Mouse (Mus musculus) heart, embryonic 14.5 days (tissue): ENCODE measurements around the gene Senp1. TPM values are rescaled to one million over a fixed set of nuclear protein-coding genes. Genes with fewer than 3 reads are reported as not detected.

ENCODE experiments used
- ATAC-seq: fragments of 200-750 bp; cut with Nextera tagmentation; 2 replicates; pipeline ENCODE4 v1.8.0; 2017; ENCODE audit warnings: low read depth, moderate TSS enrichment; ENCODE audit not compliant: insufficient number of reproducible peaks, insufficient read depth, low FRiP score
- H3K27ac ChIP-seq, 2 experiments: fragments of 200-500 bp in 1 of 2; fragments of 300-500 bp in 1 of 2; sonication (generic) in 1 of 2; replicated peaks in 1 of 2; 2 replicates each; pipeline ENCODE4 v1.5.1; 2012 to 2014; ENCODE audit warnings: low read depth in 2 of 2, low read length in 2 of 2, control low read depth in 1 of 2, mild to moderate bottlenecking in 1 of 2, mixed read lengths in 1 of 2; ENCODE audit not compliant: control insufficient read depth in 1 of 2, insufficient read depth in 1 of 2
- H3K27me3 ChIP-seq: fragments of 300-500 bp; sonication (generic); 2 replicates; pipeline ENCODE4 v1.6.1; 2014; ENCODE audit warnings: mild to moderate bottlenecking, low read length, control low read depth; ENCODE audit not compliant: control insufficient read depth, insufficient read depth
- H3K36me3 ChIP-seq: fragments of 300-500 bp; sonication (generic); 2 replicates; pipeline ENCODE4 v1.6.1; 2014; ENCODE audit warnings: mild to moderate bottlenecking, control low read depth, low read length, mixed read lengths; ENCODE audit not compliant: control insufficient read depth, insufficient read depth
- H3K4me1 ChIP-seq, 2 experiments: fragments of 200-500 bp in 1 of 2; fragments of 300-500 bp in 1 of 2; sonication (generic) in 1 of 2; 2 replicates each; pipeline ENCODE4 v1.6.1; 2012 to 2014; ENCODE audit warnings: low read length in 2 of 2, control low read depth in 1 of 2, mixed read lengths in 1 of 2; ENCODE audit not compliant: control insufficient read depth in 2 of 2, insufficient read depth in 2 of 2
- H3K4me2 ChIP-seq: fragments of 300-500 bp; sonication (generic); 2 replicates; pipeline ENCODE4 v1.6.1; 2014; ENCODE audit warnings: mild to moderate bottlenecking, low read length
- H3K4me3 ChIP-seq, 2 experiments: fragments of 200-500 bp in 1 of 2; fragments of 300-500 bp in 1 of 2; sonication (generic) in 1 of 2; 2 replicates each; pipeline ENCODE4 v1.5.1; 2012 to 2014; ENCODE audit warnings: low read length in 2 of 2, mild to moderate bottlenecking in 2 of 2, control low read depth in 1 of 2, low read depth in 1 of 2, moderate library complexity in 1 of 2; ENCODE audit not compliant: control insufficient read depth in 1 of 2, insufficient read depth in 1 of 2
- H3K9ac ChIP-seq: fragments of 300-500 bp; sonication (generic); 2 replicates; pipeline ENCODE4 v1.6.1; 2014; ENCODE audit warnings: mild to moderate bottlenecking, low read length
- H3K9me3 ChIP-seq: fragments of 300-500 bp; sonication (generic); 2 replicates; pipeline ENCODE4 v1.6.1; 2016; ENCODE audit warnings: low read length, control low read depth; ENCODE audit not compliant: control insufficient read depth
- WGBS: fragments of 180-500 bp; shearing (Covaris S2); extraction: QIAGEN DNeasy Blood & Tissue Kit; methylation state at CpG from one replicate; pipeline ENCODE4 v1.1.7; 2014; 5-methylcytosine and 5-hydroxymethylcytosine counted together
- polyA plus RNA-seq: library from polyadenylated mRNA; unstranded; fragments of >200 nt; fragmentation: Nextera tagmentation; extraction: Ambion mirVana; gene quantifications from 2 replicates; pipeline ENCODE4 v1.2.1, GENCODE M21; 2014

Gene Senp1
- polyA plus RNA-seq, 1 experiment from 2014 or later, result 22.7 TPM

DNA sequence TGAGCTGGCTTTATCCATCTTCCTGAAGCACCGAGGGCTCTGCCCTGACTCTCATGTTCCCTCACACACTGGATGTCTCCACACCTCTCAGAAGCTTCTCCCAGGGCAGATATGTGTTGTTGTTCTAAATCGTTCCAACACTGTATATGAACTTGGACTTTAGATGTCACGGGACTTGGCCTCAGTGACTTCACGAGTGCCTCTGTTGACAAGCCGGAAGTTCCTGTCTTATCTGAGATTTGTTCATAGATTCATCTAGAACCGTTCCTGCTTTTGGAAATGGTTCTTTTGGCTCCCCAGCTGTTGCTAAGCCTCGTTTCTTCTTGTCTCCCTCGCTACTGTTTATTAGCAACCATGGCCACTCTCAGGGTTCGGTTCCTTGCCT lies 22.2 kb upstream of the Senp1 start:
- Histone ChIP-seq H3K4me3 (no peak overlapping the region), H3K36me3 (peaks cover 66% of the 10 kb centered on the region), H3K27me3 (no peaks in the 10 kb centered on the region), H3K27ac (no peak overlapping the region), H3K9ac (no peak overlapping the region), H3K4me2 (no peak overlapping the region), H3K9me3 (no peaks in the 10 kb centered on the region), H3K4me1 (peaks cover 5 to 31% of the 10 kb centered on the region in 2 experiments; a peak in 3 of 4 replicates)
- ATAC-seq, result no peak
- WGBS, result 73% methylated on average over 9 of the region's 9 CpGs

DNA sequence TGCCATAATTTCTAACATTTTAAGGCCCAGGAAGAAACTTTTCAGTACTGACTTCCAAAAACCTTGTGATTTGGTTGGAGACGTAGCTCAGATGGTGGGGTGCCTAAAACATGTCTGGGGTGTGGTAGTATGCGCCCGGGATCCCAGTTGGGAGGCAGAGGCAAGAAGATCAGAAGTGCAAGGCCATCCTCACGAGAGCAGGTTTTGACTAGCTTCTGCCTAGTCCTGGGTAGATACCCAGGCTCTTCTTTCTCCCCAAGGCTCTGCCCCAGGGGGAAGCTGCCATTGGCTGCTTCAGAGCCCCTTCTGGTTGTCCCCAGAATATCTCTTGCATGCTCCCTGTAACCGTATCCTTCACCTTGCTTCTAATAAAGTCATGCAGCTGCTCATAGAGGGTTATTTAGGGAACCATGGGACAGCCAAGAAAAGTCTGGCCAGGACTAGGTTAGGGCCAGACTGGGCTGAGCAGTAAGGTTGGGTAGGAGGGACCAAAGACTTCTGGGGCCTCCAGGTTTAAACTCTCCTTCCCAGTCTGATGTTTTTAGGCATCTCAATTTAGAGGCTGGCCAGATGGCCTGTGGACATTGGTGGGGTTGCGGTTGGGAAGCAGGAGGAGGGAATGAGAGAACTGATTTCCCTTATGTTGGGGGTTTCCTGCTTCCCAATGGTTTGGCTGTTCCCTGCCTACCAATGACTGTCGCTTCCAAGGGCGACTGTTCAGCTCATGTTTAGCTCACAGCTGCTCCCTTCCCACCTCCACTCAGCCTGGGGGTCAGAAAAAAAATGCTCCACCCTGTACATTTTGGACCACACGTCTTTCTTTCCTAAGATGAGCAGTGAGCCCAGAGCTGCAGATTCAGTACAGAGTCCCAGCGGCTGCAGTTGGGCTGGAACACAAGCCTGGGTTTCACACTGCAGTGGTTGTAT lies 21.6 kb upstream of the Senp1 start:
- H3K36me3 ChIP-seq, result peaks cover 60% of the 10 kb centered on the region
- no peak overlapping the region for H3K4me2 ChIP-seq
- 79% methylated on average over 10 of the region's 10 CpGs for WGBS
- H3K27me3 ChIP-seq, result no peaks in the 10 kb centered on the region
- H3K9me3 ChIP-seq, result no peaks in the 10 kb centered on the region
- H3K27ac ChIP-seq, result peak overlapping the region in 1 of 2 experiments; percentile 24; a peak in 1 of 4 replicates
- H3K9ac ChIP-seq, result no peak overlapping the region
- no peak overlapping the region for H3K4me3 ChIP-seq
- no peak for ATAC-seq
- peaks cover 5 to 38% of the 10 kb centered on the region in 2 experiments; a peak in 3 of 4 replicates for H3K4me1 ChIP-seq

DNA sequence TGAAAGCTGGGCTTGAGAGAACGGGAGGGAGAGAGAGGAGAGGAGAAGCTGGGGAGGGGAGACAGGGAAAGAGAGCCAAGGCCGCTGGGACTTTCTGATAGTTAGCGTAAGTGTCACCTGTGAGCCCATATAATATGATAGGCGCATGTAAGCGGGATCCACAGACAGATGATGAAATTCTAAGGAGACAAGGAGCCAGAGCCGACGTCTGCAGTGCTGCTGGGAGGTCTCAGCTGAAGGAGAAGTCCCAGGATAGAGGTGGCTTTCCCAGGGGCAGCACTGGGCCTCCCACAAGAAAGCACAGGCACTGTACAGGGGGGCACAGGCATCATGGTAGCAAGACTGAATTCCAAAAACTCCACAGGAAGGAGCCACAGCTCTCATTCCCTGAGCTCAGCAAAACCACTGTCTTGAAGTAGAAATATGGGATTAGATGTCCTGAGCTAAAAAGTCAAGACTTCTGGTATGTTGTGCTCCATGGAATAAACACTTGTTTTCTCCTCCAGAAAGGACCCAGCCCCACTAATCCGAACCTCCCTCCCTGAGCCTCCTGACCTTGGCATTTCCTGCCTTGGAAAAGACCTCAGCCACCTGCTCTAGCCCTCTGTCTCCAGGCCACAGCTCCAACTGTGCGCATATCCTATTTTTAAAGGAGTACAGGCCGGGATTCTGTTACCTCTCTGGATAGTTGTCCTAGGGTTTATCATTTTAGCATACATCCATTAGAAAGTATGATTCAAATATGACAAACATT lies 20.7 kb upstream of the Senp1 start:
- no peak for ATAC-seq
- peak overlapping the region in 1 of 2 experiments; percentile 24; a peak in 1 of 4 replicates for H3K27ac ChIP-seq
- no peak overlapping the region for H3K9ac ChIP-seq
- no peaks in the 10 kb centered on the region for H3K9me3 ChIP-seq
- H3K4me1 ChIP-seq, result peaks cover 9 to 44% of the 10 kb centered on the region in 2 experiments; a peak in 3 of 4 replicates
- no peak overlapping the region for H3K4me2 ChIP-seq
- no peaks in the 10 kb centered on the region for H3K27me3 ChIP-seq
- H3K36me3 ChIP-seq, result peaks cover 51% of the 10 kb centered on the region
- WGBS, result 82% methylated on average over 10 of the region's 10 CpGs
- no peak overlapping the region for H3K4me3 ChIP-seq

DNA sequence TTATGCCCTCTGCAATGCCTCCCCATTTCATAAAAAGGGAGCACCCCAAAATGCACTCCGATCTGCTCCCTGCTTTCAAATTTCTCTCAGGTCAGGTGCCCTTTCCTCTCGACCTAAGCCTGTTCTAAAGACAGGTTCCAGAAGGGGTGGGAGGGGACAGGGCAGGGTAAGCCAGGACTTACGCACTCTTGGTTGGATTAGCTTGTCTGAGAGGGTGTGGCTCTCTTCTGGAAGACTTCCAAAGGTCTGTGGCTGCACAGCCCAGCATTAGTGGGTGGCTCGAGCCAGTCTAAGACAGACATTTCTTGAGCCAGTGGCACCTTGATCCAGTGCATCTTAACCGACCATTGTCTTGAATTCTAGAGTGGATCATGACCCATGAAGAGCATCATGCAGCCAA lies 18.2 kb upstream of the Senp1 start:
- peak; percentile 47 for ATAC-seq
- H3K4me2 ChIP-seq, result 0 out of 2 replicates have a peak overlapping the region, but pooled peaks have one; percentile 17
- 50% methylated on average over 5 of the region's 5 CpGs for WGBS

DNA sequence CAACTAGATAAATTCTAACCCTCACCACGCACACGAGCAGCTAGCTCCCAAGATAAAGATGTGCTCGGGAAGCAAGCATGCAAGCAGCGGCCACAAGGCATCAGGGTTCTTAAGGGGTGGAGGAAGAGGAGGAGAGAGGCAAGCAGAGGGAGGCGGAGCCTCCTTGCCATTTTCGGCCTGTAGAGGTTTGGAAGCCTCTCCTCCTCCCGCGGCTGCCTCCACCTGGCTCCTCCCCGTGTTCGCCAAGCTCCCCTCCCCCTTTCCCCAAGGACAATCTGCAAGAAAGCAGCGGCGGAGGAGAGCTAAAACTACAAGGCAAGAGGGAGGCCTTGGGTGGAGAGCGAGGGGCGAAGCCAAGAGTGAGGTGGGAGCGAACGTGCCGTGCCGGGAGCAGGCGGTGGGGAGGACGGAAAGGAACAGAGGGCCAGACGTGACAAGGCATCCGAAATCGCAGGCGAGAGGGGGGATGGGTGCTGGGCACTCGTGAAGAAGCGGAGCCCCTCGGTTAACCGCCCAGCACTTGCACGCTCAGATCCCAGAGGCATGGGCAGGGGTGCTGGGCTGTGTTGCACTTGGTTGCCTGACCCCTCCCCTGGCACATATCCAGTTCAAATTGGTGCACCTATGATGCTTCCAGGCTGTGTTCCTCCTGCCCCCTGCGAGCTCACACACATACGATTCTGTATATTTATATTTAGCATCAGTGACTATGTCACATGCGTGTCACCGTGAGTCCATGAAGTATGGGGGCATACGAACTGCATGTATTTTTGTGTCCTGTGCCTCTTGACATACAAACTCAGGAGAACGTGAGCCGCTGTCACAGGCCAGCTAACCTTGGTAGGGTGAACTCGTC lies 15.0 kb upstream of the Senp1 start:
- Histone ChIP-seq H3K36me3 (peaks cover 13% of the 10 kb centered on the region), H3K4me2 (peak overlapping the region; percentile 78), H3K9ac (peak overlapping the region; percentile 90), H3K27me3 (0 out of 2 replicates have a peak, but pooled peaks cover 5% of the 10 kb centered on the region), H3K4me1 (peaks cover 12 to 37% of the 10 kb centered on the region in 2 experiments), H3K9me3 (no peaks in the 10 kb centered on the region), H3K4me3 (peak overlapping the region; percentile 81 to 82), H3K27ac (peak overlapping the region; percentile 82 to 84)
- WGBS, result 1% methylated on average over 36 of the region's 37 CpGs
- ATAC-seq, result peak; percentile 82

More for the DNA sequence above, 18.2 kb upstream of the Senp1 start:
- Histone ChIP-seq H3K4me3 (no peak overlapping the region), H3K27ac (peak overlapping the region in 1 of 2 experiments; percentile 29; a peak in 1 of 4 replicates), H3K4me1 (peaks cover 14 to 55% of the 10 kb centered on the region in 2 experiments), H3K27me3 (no peaks in the 10 kb centered on the region), H3K36me3 (peaks cover 29% of the 10 kb centered on the region), H3K9me3 (no peaks in the 10 kb centered on the region), H3K9ac (no peak overlapping the region)

DNA sequence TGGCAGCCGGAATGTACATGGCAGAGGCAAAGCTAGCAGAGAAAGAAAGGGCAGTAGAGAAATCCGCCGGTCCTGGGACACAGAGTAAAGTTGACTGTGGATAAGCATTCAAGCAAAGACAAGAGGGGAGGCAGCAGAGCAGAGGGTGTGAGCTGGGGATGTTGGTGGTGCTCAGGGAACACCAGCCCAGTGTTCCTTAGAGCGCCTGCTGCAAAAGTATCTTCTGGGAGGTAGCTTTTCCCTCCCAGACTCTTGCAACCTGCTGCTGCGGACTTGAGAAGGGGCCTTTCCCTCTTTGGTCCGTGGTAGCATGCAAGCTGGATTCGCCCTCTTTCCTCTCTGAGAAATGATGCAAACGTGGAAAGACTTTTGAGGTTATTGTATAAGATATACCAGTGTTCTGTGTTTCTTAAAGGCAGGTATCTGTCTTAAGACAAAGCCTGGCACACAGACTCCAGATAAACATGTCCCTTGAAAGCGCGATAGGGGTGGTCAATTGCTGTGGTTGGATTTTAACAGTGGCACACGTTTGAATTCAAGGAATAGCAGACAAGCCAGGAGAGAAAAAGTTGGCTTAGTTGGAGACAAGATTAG lies 14.3 kb upstream of the Senp1 start:
- Histone ChIP-seq H3K9ac (peak overlapping the region; percentile 90), H3K4me2 (peak overlapping the region; percentile 78), H3K4me3 (peak overlapping the region; percentile 81 to 82), H3K36me3 (peaks cover 8% of the 10 kb centered on the region), H3K4me1 (peaks cover 12 to 37% of the 10 kb centered on the region in 2 experiments), H3K9me3 (no peaks in the 10 kb centered on the region), H3K27ac (peak overlapping the region in 1 of 2 experiments; percentile 82; a peak in 1 of 4 replicates), H3K27me3 (0 out of 2 replicates have a peak, but pooled peaks cover 5% of the 10 kb centered on the region)
- 28% methylated on average over 11 of the region's 11 CpGs for WGBS
- no peak for ATAC-seq
